Mouse (Mus musculus) testis, adult 2 months (tissue): ENCODE measurements around the gene Fndc9.

Experiments
- CTCF ChIP-seq: fragments of 200-500 bp; IDR thresholded peaks from 2 replicates; pipeline ENCODE4 v1.5.1; 2012; ENCODE audit warnings: low read depth, mild to moderate bottlenecking, inconsistent platforms, low read length, moderate library complexity; ENCODE audit not compliant: control insufficient read depth, insufficient read depth, insufficient replicate concordance
- POLR2A ChIP-seq: fragments of 200-500 bp; IDR thresholded peaks from 2 replicates; pipeline ENCODE4 v1.6.1; 2012; ENCODE audit warnings: low read depth, mild to moderate bottlenecking, inconsistent platforms, low read length, moderate library complexity; ENCODE audit not compliant: control insufficient read depth

- TF ChIP-seq POLR2A (no peak), CTCF (peak; percentile 81; the same call in 1 of the 2 replicates)
These were observed 40.0 kb downstream of the Fndc9 start for GRCm38 (mm10) chr11:46275302-46275701.
